Mouse (Mus musculus) midbrain, embryonic 11.5 days (tissue): ENCODE data around the gene Oxtr. TPM values are rescaled to one million over a fixed set of nuclear protein-coding genes. Genes with fewer than 3 reads are reported as not detected.

Source experiments
- ATAC-seq: fragments of 200-750 bp; cut with Nextera tagmentation; 2 replicates; pipeline ENCODE4 v1.8.0; 2017; ENCODE audit warnings: moderate TSS enrichment, moderate library complexity; ENCODE audit not compliant: low FRiP score
- DNase-seq: peaks from one replicate; pipeline ENCODE4 v3.0.0; 2015; ENCODE audit warnings: low spot score; ENCODE audit errors: missing footprints
- H3K27ac ChIP-seq: fragments of 300-500 bp; sonication (generic); 2 replicates; pipeline ENCODE4 v1.5.1; 2014; ENCODE audit warnings: low read depth, low read length
- H3K27me3 ChIP-seq: fragments of 300-500 bp; sonication (generic); 2 replicates; pipeline ENCODE4 v1.6.1; 2014; ENCODE audit warnings: mild to moderate bottlenecking, low read length, moderate library complexity, mixed read lengths; ENCODE audit not compliant: control insufficient read depth, insufficient read depth
- H3K36me3 ChIP-seq: fragments of 300-500 bp; sonication (generic); 2 replicates; pipeline ENCODE4 v1.6.1; 2014; ENCODE audit warnings: mild to moderate bottlenecking, low read length, moderate library complexity, mixed read lengths; ENCODE audit not compliant: control insufficient read depth, insufficient read depth
- H3K4me1 ChIP-seq: fragments of 300-500 bp; sonication (generic); 2 replicates; pipeline ENCODE4 v1.6.1; 2014; ENCODE audit warnings: low read length; ENCODE audit not compliant: control insufficient read depth, insufficient read depth
- H3K4me2 ChIP-seq: fragments of 300-500 bp; sonication (generic); 2 replicates; pipeline ENCODE4 v1.6.1; 2014; ENCODE audit warnings: mild to moderate bottlenecking, moderate library complexity
- H3K4me3 ChIP-seq: fragments of 300-500 bp; sonication (generic); 2 replicates; pipeline ENCODE4 v1.5.1; 2014; ENCODE audit warnings: low read depth, low read length
- H3K9ac ChIP-seq: fragments of 300-500 bp; sonication (generic); 2 replicates; pipeline ENCODE4 v1.6.1; 2014; ENCODE audit warnings: low read length
- H3K9me3 ChIP-seq: fragments of 300-500 bp; sonication (generic); 2 replicates; pipeline ENCODE4 v1.6.1; 2016; ENCODE audit warnings: low read length; ENCODE audit not compliant: control insufficient read depth
- WGBS: fragments of 180-500 bp; shearing (Covaris S2); extraction: QIAGEN DNeasy Blood & Tissue Kit; methylation state at CpG from one replicate; pipeline ENCODE4 v1.1.7; 2014; 5-methylcytosine and 5-hydroxymethylcytosine counted together
- polyA plus RNA-seq: library from polyadenylated mRNA; unstranded; fragments of >200 nt; fragmentation: Nextera tagmentation; extraction: Ambion mirVana; gene quantifications from 2 replicates; pipeline ENCODE4 v1.2.1, GENCODE M21; 2014

Oxtr gene
- polyA plus RNA-seq, 1 experiment from 2014 or later: 0.11 TPM

GRCm38 (mm10) chr6:112466001-112466400, 23.7 kb downstream of the Oxtr start:
- DNase-seq (no peak), ATAC-seq (no peak)
- H3K9me3 ChIP-seq: no peaks in the 10 kb centered on the region
- no peaks in the 10 kb centered on the region for H3K27me3 ChIP-seq
- no peak overlapping the region for H3K4me3 ChIP-seq
- H3K4me2 ChIP-seq: no peak overlapping the region
- no peak overlapping the region for H3K27ac ChIP-seq
- no peak overlapping the region for H3K9ac ChIP-seq
- no peaks in the 10 kb centered on the region for H3K36me3 ChIP-seq
- H3K4me1 ChIP-seq: no peaks in the 10 kb centered on the region

- WGBS: 88% methylated on average over 3 of the region's 3 CpGs
Measured at GRCm38 (mm10) chr6:112465441-112465840, 24.3 kb downstream of the Oxtr start.

GRCm38 (mm10) chr6:112463331-112463730, 26.4 kb downstream of the Oxtr start:
- Histone ChIP-seq H3K9ac (no peak overlapping the region), H3K4me3 (no peak overlapping the region), H3K9me3 (no peaks in the 10 kb centered on the region), H3K27ac (no peak overlapping the region), H3K27me3 (no peaks in the 10 kb centered on the region), H3K36me3 (no peaks in the 10 kb centered on the region), H3K4me1 (no peaks in the 10 kb centered on the region), H3K4me2 (no peak overlapping the region)
- DNase-seq: no peak
- WGBS: 80% methylated on average over 6 of the region's 6 CpGs
- no peak for ATAC-seq

More at GRCm38 (mm10) chr6:112465441-112465840, 24.3 kb downstream of the Oxtr start:
- Histone ChIP-seq H3K4me3 (no peak overlapping the region), H3K4me1 (no peaks in the 10 kb centered on the region), H3K36me3 (no peaks in the 10 kb centered on the region), H3K9me3 (no peaks in the 10 kb centered on the region), H3K27me3 (no peaks in the 10 kb centered on the region), H3K4me2 (no peak overlapping the region), H3K9ac (no peak overlapping the region), H3K27ac (no peak overlapping the region)
- DNase-seq: no peak
- no peak for ATAC-seq

GRCm38 (mm10) chr6:112461459-112461858, 28.3 kb downstream of the Oxtr start:
- H3K4me2 ChIP-seq: no peak overlapping the region
- no peak for DNase-seq
- no peaks in the 10 kb centered on the region for H3K36me3 ChIP-seq
- no peak overlapping the region for H3K4me3 ChIP-seq
- no peak overlapping the region for H3K9ac ChIP-seq
- H3K9me3 ChIP-seq: no peaks in the 10 kb centered on the region
- H3K4me1 ChIP-seq: no peaks in the 10 kb centered on the region
- no peaks in the 10 kb centered on the region for H3K27me3 ChIP-seq
- ATAC-seq: no peak
- H3K27ac ChIP-seq: no peak overlapping the region
- 95% methylated on average over 5 of the region's 5 CpGs for WGBS

- H3K27ac ChIP-seq: no peak within 1 kb of the TSS
- no peak within 1 kb of the TSS for H3K4me3 ChIP-seq
- no peak within 1 kb of the TSS for H3K4me2 ChIP-seq
- no peaks in the 10 kb centered on the region for H3K36me3 ChIP-seq
- no peak for DNase-seq
- 85% methylated on average over 12 of the region's 12 CpGs for WGBS
- no peaks in the 10 kb centered on the region for H3K4me1 ChIP-seq
- no peak for ATAC-seq
- no peak within 1 kb of the TSS for H3K9ac ChIP-seq
- H3K27me3 ChIP-seq: no peaks in the 10 kb centered on the region
- no peaks in the 10 kb centered on the region for H3K9me3 ChIP-seq
Measured at GRCm38 (mm10) chr6:112459341-112459749, 30.4 kb downstream of the Oxtr start, which contains the start of gene Cav3. Gene Cav3 (plus strand): TSS chr6:112459505.

- no peak for ATAC-seq
- Histone ChIP-seq H3K4me3 (no peak overlapping the region), H3K27me3 (no peaks in the 10 kb centered on the region), H3K9me3 (no peaks in the 10 kb centered on the region), H3K4me2 (no peak overlapping the region), H3K9ac (no peak overlapping the region), H3K4me1 (no peaks in the 10 kb centered on the region), H3K36me3 (no peaks in the 10 kb centered on the region), H3K27ac (no peak overlapping the region)
- WGBS: 82% methylated on average over 3 of the region's 3 CpGs
- DNase-seq: no peak
Measured at GRCm38 (mm10) chr6:112445675-112446074, 44.1 kb downstream of the Oxtr start.

- no peaks in the 10 kb centered on the region for H3K9me3 ChIP-seq
- H3K27me3 ChIP-seq: no peaks in the 10 kb centered on the region
- no peak overlapping the region for H3K27ac ChIP-seq
- H3K4me1 ChIP-seq: no peaks in the 10 kb centered on the region
- no peak overlapping the region for H3K4me2 ChIP-seq
- DNase-seq (no peak), ATAC-seq (no peak)
- no peak overlapping the region for H3K9ac ChIP-seq
- no peaks in the 10 kb centered on the region for H3K36me3 ChIP-seq
- 83% methylated on average over 6 of the region's 6 CpGs for WGBS
- no peak overlapping the region for H3K4me3 ChIP-seq
Measured at GRCm38 (mm10) chr6:112426018-112426732, 63.6 kb downstream of the Oxtr start.

GRCm38 (mm10) chr6:112423746-112424501, 65.8 kb downstream of the Oxtr start:
- Histone ChIP-seq H3K36me3 (no peaks in the 10 kb centered on the region), H3K27me3 (no peaks in the 10 kb centered on the region), H3K9me3 (no peaks in the 10 kb centered on the region), H3K4me1 (no peaks in the 10 kb centered on the region), H3K9ac (no peak overlapping the region), H3K4me3 (no peak overlapping the region), H3K4me2 (no peak overlapping the region), H3K27ac (no peak overlapping the region)
- ATAC-seq: no peak
- 85% methylated on average over 8 of the region's 8 CpGs for WGBS
- DNase-seq: no peak
